Mouse (Mus musculus) CH12.LX (cell line): ENCODE measurements at regions not wholly inside any gene's neighbourhood (a gene's known extent, or its start where the extent isn't known, plus 50 kb on each side); places are given as distances from the start of the nearest gene placed in this dataset.

ENCODE experiments used
- DNase-seq: peaks from one replicate; pipeline ENCODE4 v3.0.0-alpha.2; 2013; ENCODE audit errors: extremely low read depth
- H3K27ac ChIP-seq: 2 replicates; pipeline ENCODE4 v1.5.1; 2012; ENCODE audit warnings: low read depth, mild to moderate bottlenecking, control low read depth, moderate library complexity; ENCODE audit not compliant: insufficient read depth
- H3K27me3 ChIP-seq: replicated peaks from 2 replicates; pipeline ENCODE3; 2012; ENCODE audit warnings: inconsistent platforms
- H3K36me3 ChIP-seq, 2 experiments: replicated peaks in 1 of 2; 2 replicates each; pipeline versions ENCODE3 to v1.6.1; 2012; ENCODE audit warnings: inconsistent platforms in 1 of 2, low read length in 1 of 2, mild to moderate bottlenecking in 1 of 2, mixed read lengths in 1 of 2, moderate library complexity in 1 of 2; ENCODE audit not compliant: control insufficient read depth in 1 of 2, insufficient read depth in 1 of 2
- H3K4me1 ChIP-seq, 2 experiments: 2 replicates each; pipeline ENCODE4 v1.6.1; 2012; ENCODE audit warnings: inconsistent platforms in 1 of 2, moderate library complexity in 1 of 2; ENCODE audit not compliant: insufficient read depth in 2 of 2, control insufficient read depth in 1 of 2
- H3K4me2 ChIP-seq: 2 replicates; pipeline ENCODE4 v1.6.1; 2012; ENCODE audit warnings: low read depth, mild to moderate bottlenecking, control low read depth; ENCODE audit not compliant: poor library complexity, insufficient read depth, severe bottlenecking
- H3K4me3 ChIP-seq, 3 experiments: fragments of 150-350 bp in 1 of 3; sonication (generic) in 1 of 3; replicated peaks in 1 of 3; 2 replicates each; pipeline versions ENCODE3 to v1.5.1; 2011 to 2012; ENCODE audit warnings: low read depth in 2 of 3, low read length in 2 of 3, mild to moderate bottlenecking in 2 of 3, moderate library complexity in 2 of 3, control low read depth in 1 of 3, improper control_type of control experiment in 1 of 3, inconsistent platforms in 1 of 3, mixed read lengths in 1 of 3; ENCODE audit not compliant: poor library complexity in 1 of 3
- H3K79me2 ChIP-seq: replicated peaks from 2 replicates; pipeline ENCODE4 v1.6.1; 2012; ENCODE audit warnings: mild to moderate bottlenecking, moderate library complexity; ENCODE audit not compliant: control insufficient read depth, poor library complexity, insufficient read depth, severe bottlenecking; ENCODE audit errors: extremely low read depth
- H3K9ac ChIP-seq: 2 replicates; pipeline ENCODE4 v1.6.1; 2012; ENCODE audit warnings: low read depth, mild to moderate bottlenecking, control low read depth, moderate library complexity; ENCODE audit not compliant: insufficient read depth
- H3K9me3 ChIP-seq: replicated peaks from 2 replicates; pipeline ENCODE3; 2012; ENCODE audit warnings: low read length, inconsistent platforms, mixed read lengths
- CHD2 ChIP-seq: IDR thresholded peaks from 2 replicates; pipeline ENCODE4 v1.6.1; 2011; ENCODE audit warnings: low read length, improper control_type of control experiment
- EP300 ChIP-seq: IDR thresholded peaks from 2 replicates; pipeline ENCODE4 v1.6.1; 2011; ENCODE audit warnings: low read length, improper control_type of control experiment
- ETS1 ChIP-seq: conservative IDR thresholded peaks from 2 replicates; pipeline ENCODE4 v1.6.1; 2012; ENCODE audit warnings: low read depth, mild to moderate bottlenecking, inconsistent platforms, low read length, improper control_type of control experiment, moderate library complexity
- GABPA ChIP-seq: IDR thresholded peaks from 2 replicates; pipeline ENCODE4 v1.6.1; 2012; ENCODE audit warnings: low read depth, low read length, improper control_type of control experiment, inconsistent platforms; ENCODE audit not compliant: insufficient replicate concordance
- HCFC1 ChIP-seq: IDR thresholded peaks from 2 replicates; pipeline ENCODE4 v1.6.1; 2012; ENCODE audit warnings: low read depth, mild to moderate bottlenecking, inconsistent platforms, low read length, improper control_type of control experiment
- IRF4 ChIP-seq: IDR thresholded peaks from 2 replicates; pipeline ENCODE4 v1.6.1; 2014; ENCODE audit warnings: low read depth, mild to moderate bottlenecking, inconsistent platforms, low read length, improper control_type of control experiment
- MAZ ChIP-seq: IDR thresholded peaks from 2 replicates; pipeline ENCODE4 v1.6.1; 2012; ENCODE audit warnings: low read depth, mild to moderate bottlenecking, inconsistent platforms, low read length, improper control_type of control experiment, moderate library complexity
- MXI1 ChIP-seq: IDR thresholded peaks from 2 replicates; pipeline ENCODE4 v1.6.1; 2011; ENCODE audit warnings: mild to moderate bottlenecking, low read depth, low read length, improper control_type of control experiment
- NELFE ChIP-seq: IDR thresholded peaks from 2 replicates; pipeline ENCODE4 v1.6.1; 2011; ENCODE audit warnings: low read depth, low read length, improper control_type of control experiment
- POLR2A ChIP-seq: IDR thresholded peaks from 2 replicates; pipeline ENCODE4 v1.6.1; 2011; ENCODE audit warnings: low read depth, mild to moderate bottlenecking, improper control_type of control experiment, low read length
- USF2 ChIP-seq: conservative IDR thresholded peaks from 2 replicates; pipeline ENCODE4 v1.6.1; 2011; ENCODE audit warnings: low read depth, low read length, improper control_type of control experiment
- ZMIZ1 ChIP-seq: IDR thresholded peaks from 2 replicates; pipeline ENCODE4 v1.6.1; 2012; ENCODE audit warnings: low read depth, mild to moderate bottlenecking, inconsistent platforms, low read length, improper control_type of control experiment
- ZNF384 ChIP-seq: IDR thresholded peaks from 2 replicates; pipeline ENCODE4 v1.6.1; 2012; ENCODE audit warnings: low read depth, low read length, improper control_type of control experiment, inconsistent platforms
- dilution Hi-C: fragments of 300-500 bp; cut with MboI; formaldehyde crosslinking; loops from 2 replicates; pipeline ENCODE4 v1.14.3; 2020; ENCODE audit warnings: low sequenced_read_pairs; ENCODE audit not compliant: extremely low pct_unique_long_range_greater_than_20kb, extremely low pct_ligation_motif_present
- in situ Hi-C: fragments of 300-500 bp; cut with MboI; formaldehyde crosslinking; loops from 3 replicates; pipeline ENCODE4 v1.14.3; 2019; ENCODE audit warnings: low sequenced_read_pairs, low pct_ligation_motif_present, low pct_unique_long_range_greater_than_20kb, mixed read lengths

DNA sequence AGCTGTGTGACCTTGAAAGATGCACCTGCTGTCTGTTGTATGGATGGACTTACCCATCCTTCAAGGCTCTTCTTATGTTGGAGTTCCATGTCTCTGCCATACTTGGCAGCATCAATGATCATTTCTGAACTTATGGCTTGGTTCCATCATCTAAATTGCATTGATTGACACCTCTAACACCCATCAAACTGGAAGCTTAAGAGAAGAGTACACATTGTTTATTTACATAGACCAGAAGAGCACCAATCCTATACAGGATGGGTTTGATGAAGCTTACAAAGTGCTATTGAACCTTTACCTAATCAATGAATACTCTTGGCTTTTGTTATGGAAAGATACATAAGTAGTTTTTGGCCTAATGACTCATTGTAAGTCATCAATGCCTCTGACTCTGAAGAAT is 248.8 kb downstream of the Fam49a start:
- in situ Hi-C loops, result no loop called here
- no peaks in the 10 kb centered on the region for H3K9me3 ChIP-seq
- DNase-seq, result no peak
- no peaks in the 10 kb centered on the region for H3K27me3 ChIP-seq
- no peaks in the 10 kb centered on the region for H3K36me3 ChIP-seq
- no peaks in the 10 kb centered on the region for H3K79me2 ChIP-seq
- TF ChIP-seq NELFE (no peak), ZNF384 (no peak), USF2 (no peak), IRF4 (no peak), ETS1 (no peak), POLR2A (no peak), GABPA (no peak)
- H3K4me3 ChIP-seq, result no peak overlapping the region
- no peak overlapping the region for H3K27ac ChIP-seq
- H3K4me2 ChIP-seq, result no peak overlapping the region
- dilution Hi-C loops, result no loop called here
- H3K4me1 ChIP-seq, result no peaks in the 10 kb centered on the region
- H3K9ac ChIP-seq, result no peak overlapping the region

DNA sequence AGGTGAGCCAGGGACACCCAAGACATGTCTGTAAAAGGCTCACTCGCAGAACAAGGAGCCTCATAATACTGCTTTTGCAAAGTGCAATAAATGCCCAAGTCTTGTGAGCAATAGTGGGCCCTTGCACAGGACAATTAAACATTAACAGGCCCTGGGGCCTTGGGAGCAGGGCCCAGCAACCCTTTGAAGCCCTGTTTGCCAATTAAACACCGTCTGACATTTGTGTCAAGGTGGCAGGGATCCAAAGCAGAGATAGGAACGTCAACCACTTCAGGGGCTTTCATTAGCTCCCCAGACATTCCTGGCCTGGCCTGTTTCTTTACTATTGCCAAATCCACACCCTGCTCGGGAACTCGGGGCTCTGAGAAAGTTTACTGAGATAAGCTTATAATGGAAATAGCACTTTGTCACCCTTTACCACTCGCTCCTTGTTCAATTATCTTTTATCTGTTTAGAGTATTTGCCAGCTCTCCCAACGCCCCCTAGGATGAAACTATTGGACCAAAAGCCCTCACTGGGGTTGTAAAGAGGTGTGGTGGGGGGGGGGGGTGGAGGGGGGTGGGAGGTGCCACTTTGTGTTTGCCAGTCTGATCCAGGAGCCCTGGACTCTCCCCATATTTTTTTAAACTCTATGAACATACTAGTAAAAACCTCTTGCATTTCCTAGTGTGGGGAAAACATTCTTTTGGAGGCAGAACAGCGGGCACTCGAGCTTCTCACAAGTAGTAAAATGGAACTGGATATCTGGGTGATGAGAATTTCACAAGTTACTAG is 247.4 kb downstream of the Fam49a start:
- no peak for DNase-seq
- Histone ChIP-seq H3K27ac (no peak overlapping the region), H3K9me3 (no peaks in the 10 kb centered on the region), H3K79me2 (no peaks in the 10 kb centered on the region), H3K4me3 (no peak overlapping the region), H3K27me3 (no peaks in the 10 kb centered on the region), H3K4me1 (no peaks in the 10 kb centered on the region), H3K36me3 (no peaks in the 10 kb centered on the region), H3K9ac (no peak overlapping the region), H3K4me2 (no peak overlapping the region)
- TF ChIP-seq IRF4 (no peak), ZMIZ1 (no peak), CHD2 (no peak), MAZ (no peak), EP300 (no peak), NELFE (no peak), MXI1 (no peak), HCFC1 (no peak)
- in situ Hi-C loops (no loop called here), dilution Hi-C loops (no loop called here)
